Mouse (Mus musculus) NIH3T3 (cell line): ENCODE measurements at regions not wholly inside any gene's neighbourhood (a gene's known extent, or its start where the extent isn't known, plus 50 kb on each side); places are given as distances from the start of the nearest gene placed in this dataset.

ENCODE experiments used
- DNase-seq: peaks from one replicate; pipeline ENCODE4 v3.0.0-alpha.2; 2012; ENCODE audit warnings: low read depth

DNA sequence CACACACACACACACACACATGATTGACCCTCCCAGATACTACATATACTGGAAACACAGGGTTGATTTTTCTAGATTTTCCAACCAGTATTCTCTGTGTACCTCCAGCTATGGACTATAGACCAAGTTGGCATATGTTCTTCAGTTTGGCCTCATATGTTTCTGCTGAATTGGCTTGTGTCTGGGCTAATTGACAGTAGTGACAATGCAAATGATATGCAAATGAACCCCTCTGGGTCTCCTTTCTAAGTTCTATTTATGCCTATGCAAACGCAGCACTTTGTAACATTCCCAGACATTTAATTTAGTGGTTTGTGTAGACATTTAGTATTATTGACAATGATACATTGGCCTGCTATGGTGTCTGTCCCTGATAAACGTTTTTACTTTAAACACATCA, 582.0 kb upstream of the Negr1 start:
- no peak for DNase-seq

DNA sequence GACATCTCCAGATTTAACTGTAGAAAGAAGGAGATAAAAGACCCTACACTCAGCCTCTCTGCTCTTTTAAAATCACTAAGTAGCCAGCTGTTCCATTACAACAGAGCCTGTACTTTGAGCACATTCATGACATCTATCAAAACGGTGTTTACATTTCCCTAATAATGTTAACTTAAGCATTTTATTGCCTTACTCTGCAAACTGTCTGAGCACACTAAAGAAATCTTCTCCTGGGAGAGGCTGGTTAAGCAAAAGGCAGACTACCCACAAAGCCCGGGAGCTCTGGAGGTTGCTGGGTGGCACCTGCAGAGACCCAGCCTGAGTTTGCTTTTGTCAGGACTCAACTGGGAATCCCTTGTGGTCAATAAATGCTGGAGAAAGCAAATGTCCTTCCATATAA, 567.5 kb upstream of the Negr1 start:
- DNase-seq = no peak

DNA sequence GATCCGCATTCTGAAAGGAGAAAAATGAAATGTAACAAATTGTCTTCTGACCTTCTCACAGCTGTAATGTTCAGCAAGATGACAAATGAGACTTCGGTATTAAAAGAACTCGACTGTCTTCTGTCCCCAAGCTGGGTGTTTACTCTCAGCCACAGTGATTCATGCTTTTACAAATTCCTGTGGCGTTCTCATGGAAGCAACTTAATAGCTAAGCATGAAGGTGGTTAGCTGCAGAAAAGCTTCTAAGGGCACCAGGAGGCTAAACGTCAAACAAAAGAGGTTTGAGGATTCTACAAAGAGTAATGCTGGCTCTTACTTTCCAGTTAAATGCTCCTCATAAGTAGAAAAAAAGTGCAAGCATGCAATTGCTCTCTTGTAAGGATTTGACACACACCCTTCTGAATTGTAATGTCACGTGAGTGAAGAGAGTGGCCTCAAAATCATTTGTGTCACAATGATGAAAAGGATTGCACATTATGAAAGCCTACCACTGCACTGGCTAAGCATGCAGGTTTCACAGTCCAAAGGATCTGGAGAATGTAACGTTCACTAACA, 543.8 kb upstream of the Negr1 start:
- DNase-seq = no peak

DNA sequence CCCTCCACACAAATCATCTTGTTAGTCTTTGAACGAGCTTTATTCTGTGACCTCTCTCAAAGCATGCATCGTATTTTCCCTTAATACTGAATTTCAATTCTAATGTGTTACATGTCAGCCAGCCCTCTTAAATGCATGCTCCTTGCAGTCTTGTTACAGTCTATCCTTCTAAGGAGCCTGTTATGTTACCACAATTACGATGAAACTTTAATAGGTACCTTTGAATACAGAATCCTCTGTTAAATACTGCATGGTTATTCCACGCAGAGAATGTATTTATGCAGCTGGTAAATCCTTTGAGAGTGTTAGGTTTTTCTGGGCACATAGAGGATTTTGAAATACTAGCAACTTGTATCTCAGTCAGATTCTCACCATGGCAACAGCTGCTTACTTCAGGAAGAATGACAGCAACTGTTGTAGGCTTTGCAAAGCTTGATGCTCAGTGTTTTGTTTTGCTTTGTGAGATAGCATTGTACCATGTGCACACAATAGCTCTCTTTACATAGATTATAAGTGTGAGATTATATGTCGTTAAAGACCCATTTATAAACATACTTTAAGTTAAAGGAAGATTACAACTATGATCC, 532.9 kb upstream of the Negr1 start:
- DNase-seq = no peak

DNA sequence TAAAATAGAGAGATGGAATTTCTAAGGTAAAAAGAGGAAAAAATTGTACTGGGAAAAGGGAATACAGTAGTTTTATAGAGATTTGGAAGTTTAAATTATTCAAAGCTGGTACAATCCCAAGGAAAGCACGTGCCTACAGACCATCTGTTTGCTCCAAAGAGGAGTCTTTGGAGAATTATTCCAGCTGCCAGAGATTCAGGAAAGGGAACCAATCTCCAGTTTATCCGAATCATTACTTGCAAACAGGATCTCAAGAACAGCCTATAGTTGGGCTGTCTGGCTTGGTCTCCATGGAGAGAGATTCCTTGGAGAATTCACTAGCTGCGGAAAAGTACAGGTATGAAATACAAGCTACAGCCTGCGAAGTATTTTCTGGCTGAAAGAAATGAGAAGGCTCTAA, 491.3 kb upstream of the Negr1 start:
- DNase-seq = no peak

DNA sequence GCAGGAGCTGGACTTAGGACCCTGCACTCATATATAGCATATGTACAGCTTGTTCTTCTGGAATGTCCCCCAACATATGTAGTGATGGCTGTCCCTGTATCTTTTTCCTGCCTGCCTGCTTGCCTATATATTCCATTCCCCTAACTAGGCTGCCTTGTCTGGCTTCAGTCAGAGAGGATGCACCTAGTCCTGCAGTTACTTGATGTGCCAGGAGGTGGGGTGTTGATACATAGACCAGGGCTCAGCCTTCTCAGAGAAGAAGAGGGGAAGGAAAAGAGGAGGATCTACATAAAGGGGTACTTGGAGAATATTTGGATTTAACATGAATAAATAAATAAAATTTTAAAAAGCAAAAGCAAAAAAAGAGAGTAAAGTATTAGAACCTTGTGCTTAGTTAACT, 479.3 kb upstream of the Negr1 start:
- no peak for DNase-seq

DNA sequence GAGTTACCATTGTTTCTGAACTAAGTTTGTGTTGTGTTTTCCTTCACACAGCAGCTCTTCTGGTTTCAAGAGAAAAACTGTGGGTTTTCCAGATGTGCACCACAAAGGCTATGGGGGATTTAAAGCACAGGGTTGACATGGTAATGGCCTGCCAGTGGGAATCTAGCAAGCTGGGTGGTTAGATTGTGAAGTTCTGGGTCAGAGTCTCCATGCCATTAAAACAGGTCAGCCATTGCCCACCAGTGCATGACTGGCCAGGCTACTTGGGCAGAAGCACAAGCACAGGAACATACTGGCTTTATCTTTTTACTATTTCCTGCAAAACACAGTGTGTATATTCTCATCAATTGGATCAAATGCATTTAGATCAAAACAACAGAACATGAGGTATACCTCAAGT, 467.9 kb upstream of the Negr1 start:
- DNase-seq = no peak

DNA sequence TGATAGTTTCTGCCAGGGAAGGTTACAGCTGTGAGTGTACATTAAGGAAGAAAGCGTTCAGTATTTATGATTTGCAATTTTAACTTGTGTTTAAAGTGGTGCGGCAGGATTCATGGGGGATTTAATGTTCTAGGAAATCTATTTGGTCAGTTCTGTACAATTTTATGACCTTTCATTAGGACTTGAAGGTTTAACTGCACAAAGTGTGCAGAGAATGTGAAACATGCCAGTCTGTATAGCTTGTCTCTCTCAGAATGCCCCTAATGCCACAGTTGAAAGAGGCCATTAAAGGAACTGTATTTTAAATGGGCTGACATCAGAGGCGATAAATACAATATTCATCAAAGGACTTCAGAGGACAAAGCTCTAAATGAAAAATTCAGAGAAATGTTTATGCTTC, 466.6 kb upstream of the Negr1 start:
- DNase-seq = no peak

DNA sequence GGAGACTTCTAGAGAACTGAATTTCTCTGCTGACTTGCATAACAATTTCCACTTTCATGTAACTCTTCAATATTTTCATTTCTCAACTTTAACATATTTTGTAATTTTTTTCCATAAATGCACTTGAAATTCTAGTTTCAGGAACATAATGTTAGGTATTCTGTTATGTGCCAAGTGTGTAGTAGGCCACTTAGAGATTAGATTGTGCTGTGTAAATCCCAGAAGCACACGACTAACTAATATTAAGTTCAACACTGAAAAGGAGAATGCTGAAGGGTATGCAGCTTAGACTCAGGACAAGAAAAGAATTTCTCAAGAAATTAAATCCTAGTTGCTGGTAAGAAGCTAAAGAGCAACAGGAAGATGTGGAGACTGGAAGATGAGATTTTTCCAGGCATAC, 455.8 kb upstream of the Negr1 start:
- no peak for DNase-seq

DNA sequence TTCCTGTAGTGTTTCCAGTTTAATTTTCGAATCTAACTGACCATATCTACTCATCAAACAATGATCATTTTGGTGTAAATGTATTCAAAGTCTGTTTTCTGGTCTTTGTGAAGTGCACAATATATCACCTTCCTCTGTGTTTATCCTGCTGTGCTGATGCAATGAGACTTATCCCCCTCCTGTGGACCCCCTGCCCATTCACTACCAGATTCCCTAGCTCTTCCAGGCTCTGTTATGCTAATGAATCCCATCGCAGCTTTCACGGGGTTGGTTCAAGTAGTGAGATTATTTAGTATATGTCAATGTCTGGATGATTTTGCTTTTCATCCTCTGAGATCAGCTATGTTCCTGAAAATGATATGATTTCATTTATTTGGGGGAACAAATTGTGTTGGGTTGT, 441.3 kb upstream of the Negr1 start:
- no peak for DNase-seq

DNA sequence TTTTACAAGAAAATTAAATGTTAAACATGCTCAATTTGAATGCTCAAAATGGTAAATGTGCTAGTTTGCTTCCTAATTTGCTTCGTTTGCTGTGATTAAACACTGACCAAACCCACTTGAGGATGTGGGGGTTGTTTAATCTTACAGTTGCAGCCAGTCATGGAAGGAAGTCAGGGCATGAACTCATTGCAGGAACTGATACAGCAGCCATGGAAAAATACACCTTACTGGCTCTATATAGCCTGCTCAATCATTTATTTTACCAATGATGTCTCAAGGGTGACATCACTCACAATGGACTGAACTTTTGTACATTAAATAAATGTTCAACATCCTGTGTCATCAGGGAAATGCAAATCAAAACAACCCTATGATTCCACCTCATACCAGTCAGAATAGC, 430.0 kb upstream of the Negr1 start:
- no peak for DNase-seq

DNA sequence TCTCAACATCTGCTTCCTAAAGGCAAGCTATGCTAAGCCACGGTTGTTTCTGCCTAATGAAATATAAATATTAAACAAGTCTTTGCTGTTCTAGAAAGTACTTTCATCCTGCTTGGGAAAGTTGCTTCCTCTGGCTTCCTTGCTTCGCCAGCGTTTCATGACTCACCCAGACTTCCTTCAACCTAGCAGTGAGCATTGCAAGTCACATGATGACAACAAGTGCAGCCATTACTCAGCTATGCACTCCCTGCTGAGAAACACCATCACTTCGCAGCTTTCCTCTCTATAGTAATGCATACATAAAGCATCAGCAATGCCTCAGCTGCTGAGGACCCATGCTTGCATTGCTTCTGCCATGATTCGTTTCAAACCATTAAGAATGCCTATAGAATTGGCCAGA, 420.2 kb upstream of the Negr1 start:
- no peak for DNase-seq

DNA sequence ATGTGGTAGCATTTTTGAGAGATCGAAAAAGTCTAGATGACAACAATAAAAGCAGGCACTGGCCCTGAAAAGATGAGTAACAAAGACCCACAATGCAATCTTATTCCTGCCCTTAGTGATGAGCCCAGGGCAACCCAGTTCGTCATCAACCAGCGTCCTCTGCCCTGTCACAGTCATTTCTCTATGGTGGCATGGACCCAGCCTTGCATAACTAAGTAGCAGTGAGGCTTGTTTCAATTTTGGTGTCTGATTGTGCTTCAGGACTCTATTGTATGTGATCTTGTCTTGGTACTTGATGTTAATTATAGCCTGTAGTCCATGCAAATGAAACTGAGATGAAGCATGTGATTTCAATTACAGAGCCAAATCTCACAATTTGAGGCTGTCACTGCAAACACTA, 412.3 kb upstream of the Negr1 start:
- no peak for DNase-seq

DNA sequence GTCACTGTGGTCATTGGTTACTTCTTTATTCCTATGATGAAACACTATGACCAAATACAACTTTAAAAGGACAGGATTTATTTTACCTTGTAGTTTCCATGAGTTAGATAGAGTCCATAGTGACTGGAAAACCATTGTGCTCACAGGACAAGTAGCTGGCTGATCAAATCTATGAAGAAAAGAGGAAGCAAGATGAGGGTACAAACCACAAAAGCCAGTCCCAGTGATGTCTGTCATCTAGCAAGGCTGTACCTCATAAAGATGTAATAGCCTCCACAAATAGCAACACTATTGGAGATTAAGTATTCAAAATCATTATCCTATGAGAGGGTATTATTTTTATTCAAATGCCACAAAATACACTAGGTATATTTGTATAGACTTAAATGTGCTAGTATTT, 391.5 kb upstream of the Negr1 start:
- DNase-seq = no peak

DNA sequence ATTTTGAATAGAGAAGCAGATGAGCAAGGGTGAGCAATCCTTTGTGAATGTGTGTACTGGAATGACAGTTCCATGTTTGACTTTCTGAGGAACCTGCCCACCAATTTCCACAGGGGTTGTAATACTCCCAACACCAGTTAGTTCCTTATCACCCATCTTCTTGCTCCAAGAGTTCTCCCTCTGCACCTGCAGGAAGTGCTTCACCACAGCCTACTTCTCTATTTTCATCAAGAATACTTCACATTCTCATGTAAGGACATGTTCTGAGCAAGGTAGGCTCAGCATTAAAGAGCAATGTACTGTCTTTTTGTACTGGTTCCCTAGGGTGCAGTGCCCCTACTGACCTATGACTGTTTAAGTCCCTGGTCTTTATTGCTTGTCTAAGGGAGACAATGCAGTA, 362.9 kb upstream of the Negr1 start:
- DNase-seq = no peak

DNA sequence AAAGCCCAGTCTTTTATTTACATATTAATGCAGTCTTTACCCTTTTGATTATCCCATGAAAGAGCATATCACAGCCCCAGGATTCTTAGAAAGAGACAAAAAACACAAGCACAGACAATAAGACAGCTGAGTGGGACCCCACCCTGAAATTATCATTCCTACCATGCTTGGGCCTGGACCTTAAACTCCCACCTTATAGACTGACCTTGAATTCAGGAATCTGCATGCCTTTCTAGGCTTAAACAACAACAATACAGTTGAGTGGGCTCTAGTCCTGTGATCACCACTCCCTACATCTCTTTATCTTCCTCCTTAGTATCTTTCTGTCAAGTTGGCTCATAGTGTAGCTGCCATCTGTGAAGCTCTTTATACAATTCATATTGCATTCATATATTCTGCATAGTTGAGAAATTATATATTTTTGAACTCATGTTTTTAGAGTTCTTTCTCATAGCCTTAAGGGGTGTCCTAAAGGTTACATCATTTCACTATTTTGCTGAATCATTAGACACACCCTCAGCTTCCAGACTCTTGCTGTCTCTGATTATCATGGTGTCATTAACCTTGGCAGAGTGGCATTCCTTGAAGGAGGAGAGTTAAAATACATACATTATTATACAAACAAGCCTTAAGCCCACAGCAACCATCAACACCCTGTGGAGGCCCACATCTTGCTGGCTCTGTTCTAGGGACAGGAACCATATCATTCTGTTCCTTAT, 361.7 kb upstream of the Negr1 start:
- DNase-seq = no peak

DNA sequence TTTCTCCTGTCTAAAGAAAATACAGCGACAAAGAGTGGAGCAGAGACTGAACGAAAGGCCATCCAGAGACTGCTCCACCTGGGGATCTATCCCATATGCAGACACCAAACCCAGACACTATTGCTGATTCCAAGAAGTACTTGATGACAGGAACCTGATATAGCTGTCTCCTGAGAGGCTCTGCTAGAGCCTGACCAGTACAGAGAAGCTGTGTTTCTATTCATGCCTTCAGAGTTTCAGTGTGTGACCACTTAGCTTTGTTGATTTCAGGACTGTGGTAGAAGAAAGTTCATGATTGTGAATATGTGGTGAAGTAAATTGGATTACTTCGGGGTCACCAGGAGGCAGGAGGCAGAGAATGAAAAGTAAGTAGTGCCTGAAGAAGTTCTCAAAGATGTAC, 356.3 kb upstream of the Negr1 start:
- no peak for DNase-seq

DNA sequence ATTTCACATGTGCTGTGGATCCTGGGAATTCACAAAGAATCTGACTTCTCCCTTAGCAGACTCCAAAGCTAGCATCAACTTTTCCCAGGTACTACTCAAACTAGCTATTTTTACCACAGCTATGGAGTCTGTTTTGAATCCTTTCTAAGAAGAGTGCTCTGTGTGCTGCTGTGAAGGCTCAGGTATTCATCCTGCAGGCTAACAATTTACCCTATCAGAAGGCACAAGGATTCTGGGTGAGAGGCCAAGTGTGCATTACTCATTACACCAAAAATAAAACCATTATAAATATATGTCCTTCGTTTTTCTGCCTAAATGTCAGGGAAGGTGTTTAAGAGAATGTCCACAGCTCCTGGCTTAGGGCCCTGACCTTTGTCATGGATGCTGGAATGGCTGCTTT, 353.2 kb upstream of the Negr1 start:
- no peak for DNase-seq

DNA sequence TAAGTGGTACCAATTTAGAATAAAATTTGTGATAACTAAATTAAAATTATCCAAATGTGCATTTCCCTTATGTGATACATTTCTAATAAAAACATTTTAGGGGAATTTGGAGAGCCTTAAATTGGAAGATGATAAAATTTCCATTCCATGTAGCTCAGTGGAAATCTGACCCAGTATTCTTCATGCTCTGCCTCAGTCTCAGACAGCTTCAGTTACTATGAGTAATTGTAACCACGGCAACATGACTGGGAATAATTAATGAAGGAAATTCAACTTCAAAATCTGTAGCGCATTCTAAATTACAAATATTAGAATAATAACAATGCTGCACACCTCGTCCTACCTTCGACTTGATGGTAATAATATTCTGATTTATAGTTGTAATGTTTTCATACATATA, 350.8 kb upstream of the Negr1 start:
- DNase-seq = no peak

DNA sequence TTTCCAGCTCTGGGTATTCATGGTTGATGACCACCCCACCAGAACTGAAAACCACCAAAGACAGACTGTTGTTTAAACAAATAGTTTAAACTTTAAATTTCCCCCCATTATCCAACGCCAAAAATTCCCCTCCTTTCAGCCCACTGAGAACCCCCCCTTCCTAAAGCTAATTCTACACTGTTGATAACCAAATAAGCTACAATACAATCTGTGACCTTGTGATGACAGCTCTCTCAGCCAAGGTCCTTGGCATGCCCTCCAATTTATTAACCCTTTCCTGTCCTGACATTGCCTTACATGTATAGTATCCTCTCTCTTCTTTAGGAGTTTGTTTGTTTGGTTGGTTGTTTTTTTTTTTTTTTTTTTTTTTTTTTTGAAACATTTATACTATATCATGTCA, 346.8 kb upstream of the Negr1 start:
- DNase-seq = no peak

DNA sequence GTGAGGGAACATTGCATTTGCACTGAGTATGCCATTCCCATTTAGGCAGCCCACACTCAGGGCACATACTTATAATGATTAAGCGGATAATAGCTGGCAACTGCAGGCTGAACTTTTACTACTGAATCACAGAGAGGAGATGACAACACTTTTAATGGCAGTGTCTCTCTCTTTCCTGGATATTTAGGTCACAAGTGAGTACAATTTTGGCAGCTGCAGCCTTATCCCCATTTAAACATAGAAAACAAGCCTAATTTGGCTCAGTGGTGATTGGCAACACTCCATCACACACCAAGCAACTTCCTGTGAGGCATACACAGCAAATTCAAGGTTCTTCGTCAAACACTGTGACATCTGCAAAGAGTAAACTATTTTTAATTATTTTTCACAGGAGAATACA, 329.5 kb upstream of the Negr1 start:
- no peak for DNase-seq

DNA sequence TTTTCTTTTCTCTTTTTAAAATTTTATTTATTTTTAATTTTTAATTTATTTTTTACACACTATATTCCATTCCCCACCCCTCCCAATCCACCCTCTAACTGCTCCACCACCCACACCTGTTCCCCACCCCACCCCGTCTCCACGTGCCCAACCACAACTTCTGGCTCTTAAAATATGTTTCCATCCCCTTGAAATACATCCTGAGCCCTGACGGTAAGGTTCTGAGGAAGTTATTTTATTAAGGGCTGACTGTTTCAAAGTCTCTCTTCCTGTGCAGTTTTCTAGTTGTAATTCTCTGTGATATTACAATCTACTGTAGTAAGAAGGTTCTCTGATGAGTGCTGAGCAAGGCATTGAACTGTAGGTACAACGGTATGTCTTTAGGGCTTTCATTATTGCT, 325.6 kb upstream of the Negr1 start:
- no peak for DNase-seq

DNA sequence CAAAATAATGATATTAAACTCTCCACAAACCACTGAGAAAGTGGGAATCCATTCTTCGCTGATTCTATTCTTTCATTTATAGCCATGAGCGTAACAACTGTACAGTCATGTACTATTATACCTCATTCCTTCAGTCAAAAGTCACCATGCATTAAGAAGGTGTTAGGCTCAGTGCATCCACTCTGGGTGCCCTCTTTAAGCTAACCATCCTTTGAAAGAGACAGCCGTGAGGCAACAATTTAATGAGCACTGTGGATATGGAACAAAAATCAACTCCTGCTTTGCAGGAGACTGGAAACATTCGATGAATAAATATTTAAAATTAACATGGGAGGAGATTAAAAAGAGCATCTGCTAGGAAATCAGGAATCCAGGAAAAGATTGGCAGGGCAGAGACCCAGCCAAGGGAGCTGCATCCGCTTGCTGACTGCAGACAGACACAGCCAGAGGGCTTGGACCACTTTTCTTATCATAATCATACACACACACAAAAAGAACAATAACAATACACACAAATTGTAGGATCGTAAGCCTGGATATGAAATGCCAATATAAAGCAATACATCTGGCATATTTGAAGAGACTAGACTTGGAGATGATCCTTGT, 309.2 kb upstream of the Negr1 start:
- DNase-seq = no peak
